Mouse (Mus musculus): ENCODE results near the gene Cntn5. TPM values are rescaled to one million over a fixed set of nuclear protein-coding genes. Genes with fewer than 3 reads are reported as not detected.

The Cntn5 gene
- polyA plus RNA-seq, 1 experiment, result not detected

- Histone ChIP-seq H3K4me1 (no peaks in the 10 kb centered on the region), H3K9me3 (peaks cover 6% of the 10 kb centered on the region; the same call in 1 of the 2 replicates), H3K4me3 (replicated peaks) (no peak overlapping the region), H3K27me3 (replicated peaks) (no peaks in the 10 kb centered on the region), H3K36me3 (replicated peaks; ENCODE audit: low read length) (no peaks in the 10 kb centered on the region)
- TF ChIP-seq FLI1 (IDR thresholded peaks at IDR 0.05; ENCODE audit: low read length) (no peak), GATA1 (IDR thresholded peaks at IDR 0.05; ENCODE audit: borderline replicate concordance, low read length) (no peak)
Observed at GRCm38 (mm10) chr9:10376261-10376660, 528.3 kb downstream of the Cntn5 start.

GRCm38 (mm10) chr9:10368971-10369370 lies 535.6 kb downstream of the Cntn5 start:
- Histone ChIP-seq H3K4me1 (no peaks in the 10 kb centered on the region), H3K4me3 (replicated peaks) (no peak overlapping the region), H3K9me3 (peaks cover 9% of the 10 kb centered on the region; the same call in 1 of the 2 replicates), H3K27me3 (replicated peaks) (no peaks in the 10 kb centered on the region), H3K36me3 (replicated peaks; ENCODE audit: low read length) (no peaks in the 10 kb centered on the region)
- TF ChIP-seq GATA1 (IDR thresholded peaks at IDR 0.05; ENCODE audit: borderline replicate concordance, low read length) (no peak), FLI1 (IDR thresholded peaks at IDR 0.05; ENCODE audit: low read length) (no peak)

- Histone ChIP-seq H3K27me3 (replicated peaks) (no peaks in the 10 kb centered on the region), H3K4me3 (replicated peaks) (no peak overlapping the region), H3K9me3 (peaks cover 9% of the 10 kb centered on the region; the same call in 1 of the 2 replicates), H3K36me3 (replicated peaks; ENCODE audit: low read length) (no peaks in the 10 kb centered on the region), H3K4me1 (no peaks in the 10 kb centered on the region)
- no peak for TF ChIP-seq GATA1 (IDR thresholded peaks at IDR 0.05; ENCODE audit: borderline replicate concordance, low read length)
- TF ChIP-seq FLI1 (IDR thresholded peaks at IDR 0.05; ENCODE audit: low read length), result no peak
Observed at GRCm38 (mm10) chr9:10368410-10368809, 536.2 kb downstream of the Cntn5 start.

GRCm38 (mm10) chr9:10366246-10366955 lies 538.2 kb downstream of the Cntn5 start:
- Histone ChIP-seq H3K4me1 (no peaks in the 10 kb centered on the region), H3K4me3 (replicated peaks) (peak overlapping the region; percentile 12), H3K9me3 (peaks cover 9% of the 10 kb centered on the region; the same call in 1 of the 2 replicates), H3K36me3 (replicated peaks; ENCODE audit: low read length) (no peaks in the 10 kb centered on the region), H3K27me3 (replicated peaks) (no peaks in the 10 kb centered on the region)
- TF ChIP-seq GATA1 (IDR thresholded peaks at IDR 0.05; ENCODE audit: borderline replicate concordance, low read length), result no peak
- no peak for TF ChIP-seq FLI1 (IDR thresholded peaks at IDR 0.05; ENCODE audit: low read length)

- TF ChIP-seq FLI1 (IDR thresholded peaks at IDR 0.05; ENCODE audit: low read length), result no peak
- TF ChIP-seq GATA1 (IDR thresholded peaks at IDR 0.05; ENCODE audit: borderline replicate concordance, low read length), result no peak
- no peak overlapping the region for H3K4me3 ChIP-seq (replicated peaks)
- H3K4me1 ChIP-seq, result no peaks in the 10 kb centered on the region
- no peaks in the 10 kb centered on the region for H3K36me3 ChIP-seq (replicated peaks; ENCODE audit: low read length)
- H3K9me3 ChIP-seq, result peaks cover 4% of the 10 kb centered on the region; the same call in 1 of the 2 replicates
- H3K27me3 ChIP-seq (replicated peaks), result no peaks in the 10 kb centered on the region
Observed at GRCm38 (mm10) chr9:10350909-10351655, 553.5 kb downstream of the Cntn5 start.

GRCm38 (mm10) chr9:10348741-10349140 lies 555.8 kb downstream of the Cntn5 start:
- no peaks in the 10 kb centered on the region for H3K36me3 ChIP-seq (replicated peaks; ENCODE audit: low read length)
- H3K27me3 ChIP-seq (replicated peaks), result no peaks in the 10 kb centered on the region
- H3K4me1 ChIP-seq, result no peaks in the 10 kb centered on the region
- TF ChIP-seq GATA1 (IDR thresholded peaks at IDR 0.05; ENCODE audit: borderline replicate concordance, low read length) (no peak), FLI1 (IDR thresholded peaks at IDR 0.05; ENCODE audit: low read length) (no peak)
- H3K9me3 ChIP-seq, result peaks cover 4% of the 10 kb centered on the region; the same call in 1 of the 2 replicates
- no peak overlapping the region for H3K4me3 ChIP-seq (replicated peaks)

GRCm38 (mm10) chr9:10348222-10348621 lies 556.4 kb downstream of the Cntn5 start:
- Histone ChIP-seq H3K27me3 (replicated peaks) (no peaks in the 10 kb centered on the region), H3K4me3 (replicated peaks) (no peak overlapping the region), H3K4me1 (no peaks in the 10 kb centered on the region), H3K36me3 (replicated peaks; ENCODE audit: low read length) (no peaks in the 10 kb centered on the region), H3K9me3 (peaks cover 4% of the 10 kb centered on the region; the same call in 1 of the 2 replicates)
- no peak for TF ChIP-seq GATA1 (IDR thresholded peaks at IDR 0.05; ENCODE audit: borderline replicate concordance, low read length)
- no peak for TF ChIP-seq FLI1 (IDR thresholded peaks at IDR 0.05; ENCODE audit: low read length)

- no peaks in the 10 kb centered on the region for H3K27me3 ChIP-seq (replicated peaks)
- no peaks in the 10 kb centered on the region for H3K4me1 ChIP-seq
- no peaks in the 10 kb centered on the region for H3K36me3 ChIP-seq (replicated peaks; ENCODE audit: low read length)
- no peaks in the 10 kb centered on the region for H3K9me3 ChIP-seq
- TF ChIP-seq FLI1 (IDR thresholded peaks at IDR 0.05; ENCODE audit: low read length), result no peak
- no peak for TF ChIP-seq GATA1 (IDR thresholded peaks at IDR 0.05; ENCODE audit: borderline replicate concordance, low read length)
- H3K4me3 ChIP-seq (replicated peaks), result no peak overlapping the region
Observed at GRCm38 (mm10) chr9:10340751-10341150, 563.8 kb downstream of the Cntn5 start.

- Histone ChIP-seq H3K4me1 (no peaks in the 10 kb centered on the region), H3K27me3 (replicated peaks) (no peaks in the 10 kb centered on the region), H3K9me3 (no peaks in the 10 kb centered on the region), H3K36me3 (replicated peaks; ENCODE audit: low read length) (no peaks in the 10 kb centered on the region), H3K4me3 (replicated peaks) (no peak overlapping the region)
- TF ChIP-seq GATA1 (IDR thresholded peaks at IDR 0.05; ENCODE audit: borderline replicate concordance, low read length), result no peak
- TF ChIP-seq FLI1 (IDR thresholded peaks at IDR 0.05; ENCODE audit: low read length), result no peak
Observed at GRCm38 (mm10) chr9:10339716-10340115, 564.9 kb downstream of the Cntn5 start.
